10 mouse cellular contexts compared by ENCODE assay signal in the genomic region with DNA sequence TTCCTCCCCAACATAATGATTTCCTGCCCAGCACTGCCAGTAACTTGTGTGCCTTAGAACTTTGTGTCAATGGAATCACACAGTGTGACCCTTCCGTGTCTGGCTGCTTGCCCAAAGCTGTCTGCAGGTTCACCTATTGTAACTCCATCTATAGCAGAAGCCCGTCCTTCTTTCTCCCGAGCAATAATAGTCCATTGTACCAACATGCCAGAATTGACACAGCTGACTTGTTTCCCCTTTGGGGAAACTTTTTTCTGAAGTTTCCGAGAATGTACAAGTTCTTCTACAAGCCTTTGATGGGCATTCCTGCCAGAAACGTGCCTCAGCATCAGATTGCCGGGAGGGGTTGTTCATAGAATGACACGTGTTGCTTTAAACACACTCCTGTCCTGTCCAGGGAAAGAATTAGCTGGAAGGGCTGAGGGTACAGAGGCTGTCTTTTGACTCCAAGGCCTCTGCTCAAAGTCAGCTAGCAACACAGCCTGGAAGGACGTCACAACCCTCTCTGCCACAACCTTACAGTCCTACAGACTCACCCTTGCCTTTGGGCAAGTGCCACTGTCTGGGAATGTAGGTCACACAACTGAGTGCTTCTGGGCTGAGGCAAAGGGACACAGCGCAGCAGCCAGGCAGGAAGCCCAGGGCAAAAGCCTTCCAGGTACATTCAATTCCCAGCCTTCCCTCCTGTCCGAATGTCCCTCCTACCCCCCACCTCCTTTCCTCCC.
DNase-seq lines count a peak whose midpoint lies in the region; ATAC-seq and TF ChIP-seq lines count a peak whose summit lies in the region.
"Had no signal": no experiment of that assay in that cellular context is flagged by ENCODE, and none has a peak within 500 bp of the region (broad histone marks: within the 10 kb centered on the region; RNA-seq: fewer than 3 reads in every experiment).

No protein-coding gene starts in this region.

- H3K4me3 ChIP-seq in lung, embryonic 15.5 days: no peak overlapping the region
- H3K4me3 ChIP-seq in heart, postnatal 0 days (ENCODE audit: low read depth, low read length): no peak overlapping the region
- H3K4me3 ChIP-seq: forebrain, embryonic 12.5 days had no signal

- H3K4me2 ChIP-seq in lung, embryonic 15.5 days: no peak overlapping the region
- no peak overlapping the region for H3K4me2 ChIP-seq in heart, postnatal 0 days (ENCODE audit: low read depth, low read length)
- H3K4me2 ChIP-seq: forebrain, embryonic 12.5 days had no signal

- H3K27ac ChIP-seq in lung, embryonic 15.5 days: peak overlapping the region; percentile 51; the same call in 1 of the 2 replicates
- no peak overlapping the region for H3K27ac ChIP-seq in heart, postnatal 0 days (ENCODE audit: low read depth)
- H3K27ac ChIP-seq: forebrain, embryonic 12.5 days had no signal

- peaks cover 18% of the 10 kb centered on the region for H3K4me1 ChIP-seq in lung, embryonic 15.5 days
- H3K4me1 ChIP-seq in heart, postnatal 0 days (ENCODE audit: control insufficient read depth, insufficient read depth): peaks cover 7% of the 10 kb centered on the region; the same call in 1 of the 2 replicates

- H3K27me3 ChIP-seq in lung, embryonic 15.5 days: no peaks in the 10 kb centered on the region
- H3K27me3 ChIP-seq in heart, postnatal 0 days (ENCODE audit: control insufficient read depth, insufficient read depth, low read length): no peaks in the 10 kb centered on the region
- H3K27me3 ChIP-seq: forebrain, embryonic 12.5 days had no signal

- no peak for TF ChIP-seq CTCF in heart, postnatal 0 days (IDR thresholded peaks at IDR 0.05; ENCODE audit: low read depth)

- WGBS in lung, embryonic 15.5 days: 43% methylated on average over 10 of the region's 10 CpGs
- WGBS in heart, postnatal 0 days: 38% methylated on average over 10 of the region's 10 CpGs

- no peak for DNase-seq in lung, postnatal 36 days
- DNase-seq in gastrocnemius, adult 8-10 months (ENCODE audit: low spot score in 2 of 2): peak; percentile 34 to 36
- no peak for DNase-seq in heart, postnatal 0 days (ENCODE audit: low spot score)
- DNase-seq in kidney, postnatal 14 days: peak; percentile 51
- no peak for DNase-seq in thymus, postnatal 0 days (ENCODE audit: low spot score)
- DNase-seq: lung, postnatal 4 days; thymus, adult 18-20 months had no signal

- ATAC-seq in lung, embryonic 15.5 days (ENCODE audit: borderline replicate concordance, extremely low read depth, low FRiP score, low TSS enrichment): no peak
- peak; percentile 27; the same call in 1 of the 2 replicates for ATAC-seq in heart, postnatal 0 days (ENCODE audit: insufficient read depth, low read depth)
- no peak for ATAC-seq in monocyte, adult 5-6 weeks (replicated peaks; ENCODE audit: insufficient number of reproducible peaks, low FRiP score, low TSS enrichment, poor library complexity, severe bottlenecking)

- H3K9me3 ChIP-seq in lung, embryonic 15.5 days: no peaks in the 10 kb centered on the region
- no peaks in the 10 kb centered on the region for H3K9me3 ChIP-seq in heart, postnatal 0 days (replicated peaks; ENCODE audit: control insufficient read depth, low read length)
- H3K9me3 ChIP-seq: forebrain, embryonic 12.5 days had no signal

- H3K9ac ChIP-seq in lung, embryonic 15.5 days: no peak overlapping the region
- no peak overlapping the region for H3K9ac ChIP-seq in heart, postnatal 0 days (replicated peaks; ENCODE audit: low read depth, low read length)
- H3K9ac ChIP-seq: forebrain, embryonic 12.5 days had no signal

- TF ChIP-seq EP300 in heart, postnatal 0 days (IDR thresholded peaks at IDR 0.05; ENCODE audit: low read depth): no peak

- H3K36me3 ChIP-seq in lung, embryonic 15.5 days: no peaks in the 10 kb centered on the region
- H3K36me3 ChIP-seq in heart, postnatal 0 days (replicated peaks; ENCODE audit: control insufficient read depth, insufficient read depth, low read length): no peaks in the 10 kb centered on the region
- H3K36me3 ChIP-seq: forebrain, embryonic 12.5 days had no signal

Comparison
In these comparisons a context has a peak if more than half of its experiments do, and no peak if none do; other contexts are left out.
1. DNase-seq: peak in gastrocnemius, adult 8-10 months (2 of 2) and kidney, postnatal 14 days (single experiment); none in lung, postnatal 36 days (single experiment), heart, postnatal 0 days (single experiment) and thymus, postnatal 0 days (single experiment).